Mouse (Mus musculus): ENCODE data around the gene Ddr1. TPM values are rescaled to one million over a fixed set of nuclear protein-coding genes. Genes with fewer than 3 reads are reported as not detected.

Ddr1 gene
- polyA plus RNA-seq, 2 experiments = 1.1 to 1.7 TPM

DNA sequence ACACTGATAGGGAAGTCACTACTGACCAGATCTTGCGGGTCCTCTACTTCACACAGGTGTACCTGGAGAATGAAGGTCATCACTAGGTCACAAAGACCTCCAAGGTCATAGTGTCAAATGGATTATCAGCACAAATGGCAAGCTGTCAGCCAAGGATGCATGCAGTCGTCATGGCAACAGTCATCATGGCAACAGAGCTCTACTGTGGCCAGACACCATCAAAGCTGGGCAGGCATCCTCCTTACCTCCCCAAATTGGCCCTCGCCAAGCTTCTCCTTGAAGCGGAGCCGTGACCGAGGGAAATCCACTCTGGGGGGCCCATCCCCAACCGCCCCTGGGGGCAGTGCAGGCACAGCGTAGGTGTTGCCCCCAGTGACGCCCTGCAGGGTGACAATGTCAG is 19.4 kb downstream of the Ddr1 start:
- Histone ChIP-seq H3K9ac (replicated peaks) (no peak overlapping the region), H3K4me2 (ENCODE audit: low read depth) (no peak overlapping the region), H3K27ac (no peak overlapping the region), H3K27me3 (ENCODE audit: control insufficient read depth, insufficient read depth, low read length) (no peaks in the 10 kb centered on the region), H3K4me3 (ENCODE audit: insufficient read depth in 1 of 2, low read depth in 2 of 2, low read length in 2 of 2) (no peak overlapping the region), H3K36me3 (replicated peaks; ENCODE audit: control insufficient read depth, insufficient read depth, low read depth) (no peaks in the 10 kb centered on the region), H3K4me1 (replicated peaks; ENCODE audit: control insufficient read depth in 2 of 2, insufficient read depth in 2 of 2, low read length in 1 of 2) (no peaks in the 10 kb centered on the region), H3K9me3 (ENCODE audit: control insufficient read depth, low read length) (no peaks in the 10 kb centered on the region)
- ATAC-seq (ENCODE audit: insufficient read depth) = no peak
- TF ChIP-seq CTCF (IDR thresholded peaks at IDR 0.05; ENCODE audit: low read depth) (no peak), EP300 (IDR thresholded peaks at IDR 0.05; ENCODE audit: low read depth) (no peak)
- WGBS (ENCODE audit: insufficient replicate concordance) = 48% methylated on average over 9 of the region's 9 CpGs
- no peak for DNase-seq (ENCODE audit: low read depth in 3 of 3, low spot score in 3 of 3)

- 74% methylated on average over 13 of the region's 13 CpGs for WGBS (ENCODE audit: insufficient replicate concordance)
- ATAC-seq (ENCODE audit: insufficient read depth) = no peak
- H3K9ac ChIP-seq (replicated peaks) = no peak overlapping the region
- H3K4me1 ChIP-seq (replicated peaks; ENCODE audit: control insufficient read depth in 2 of 2, insufficient read depth in 2 of 2, low read length in 1 of 2) = no peaks in the 10 kb centered on the region
- no peaks in the 10 kb centered on the region for H3K9me3 ChIP-seq (ENCODE audit: control insufficient read depth, low read length)
- no peak for DNase-seq (ENCODE audit: low read depth in 3 of 3, low spot score in 3 of 3)
- no peak overlapping the region for H3K27ac ChIP-seq
- TF ChIP-seq CTCF (IDR thresholded peaks at IDR 0.05; ENCODE audit: low read depth) (no peak), EP300 (IDR thresholded peaks at IDR 0.05; ENCODE audit: low read depth) (no peak)
- H3K27me3 ChIP-seq (ENCODE audit: control insufficient read depth, insufficient read depth, low read length) = no peaks in the 10 kb centered on the region
- H3K36me3 ChIP-seq (replicated peaks; ENCODE audit: control insufficient read depth, insufficient read depth, low read depth) = no peaks in the 10 kb centered on the region
- H3K4me3 ChIP-seq (ENCODE audit: insufficient read depth in 1 of 2, low read depth in 2 of 2, low read length in 2 of 2) = no peak overlapping the region
- H3K4me2 ChIP-seq (ENCODE audit: low read depth) = no peak overlapping the region
These were observed 22.4 kb downstream of the Ddr1 start for GRCm38 (mm10) chr17:35681986-35682385.

DNA sequence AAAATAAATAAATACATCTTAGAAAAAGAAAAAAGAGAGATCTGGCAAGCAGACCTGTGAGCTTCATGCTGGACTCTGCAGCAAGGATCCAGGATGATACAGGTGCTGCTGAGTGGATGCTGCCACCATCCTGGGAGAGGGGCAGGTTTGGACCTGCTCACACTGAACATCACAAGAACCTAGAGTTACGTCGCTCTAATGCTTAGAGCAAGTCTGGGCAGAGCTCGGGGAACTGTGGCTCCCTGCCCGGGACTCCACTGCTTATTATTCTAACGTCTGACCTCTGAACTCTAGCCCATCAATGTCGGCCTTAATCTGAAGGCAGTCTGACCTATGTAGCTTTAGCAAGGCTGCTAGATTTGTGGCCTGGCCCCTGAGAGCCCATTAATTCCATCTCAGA is 23.8 kb downstream of the Ddr1 start:
- Histone ChIP-seq H3K9ac (replicated peaks) (no peak overlapping the region), H3K4me3 (ENCODE audit: insufficient read depth in 1 of 2, low read depth in 2 of 2, low read length in 2 of 2) (no peak overlapping the region), H3K4me2 (ENCODE audit: low read depth) (no peak overlapping the region), H3K4me1 (replicated peaks; ENCODE audit: control insufficient read depth in 2 of 2, insufficient read depth in 2 of 2, low read length in 1 of 2) (no peaks in the 10 kb centered on the region), H3K9me3 (ENCODE audit: control insufficient read depth, low read length) (no peaks in the 10 kb centered on the region), H3K36me3 (replicated peaks; ENCODE audit: control insufficient read depth, insufficient read depth, low read depth) (no peaks in the 10 kb centered on the region), H3K27ac (no peak overlapping the region), H3K27me3 (ENCODE audit: control insufficient read depth, insufficient read depth, low read length) (no peaks in the 10 kb centered on the region)
- DNase-seq (ENCODE audit: low read depth in 3 of 3, low spot score in 3 of 3) (no peak), ATAC-seq (ENCODE audit: insufficient read depth) (no peak)
- TF ChIP-seq EP300 (IDR thresholded peaks at IDR 0.05; ENCODE audit: low read depth) = no peak
- 46% methylated on average over 6 of the region's 6 CpGs for WGBS (ENCODE audit: insufficient replicate concordance)

DNA sequence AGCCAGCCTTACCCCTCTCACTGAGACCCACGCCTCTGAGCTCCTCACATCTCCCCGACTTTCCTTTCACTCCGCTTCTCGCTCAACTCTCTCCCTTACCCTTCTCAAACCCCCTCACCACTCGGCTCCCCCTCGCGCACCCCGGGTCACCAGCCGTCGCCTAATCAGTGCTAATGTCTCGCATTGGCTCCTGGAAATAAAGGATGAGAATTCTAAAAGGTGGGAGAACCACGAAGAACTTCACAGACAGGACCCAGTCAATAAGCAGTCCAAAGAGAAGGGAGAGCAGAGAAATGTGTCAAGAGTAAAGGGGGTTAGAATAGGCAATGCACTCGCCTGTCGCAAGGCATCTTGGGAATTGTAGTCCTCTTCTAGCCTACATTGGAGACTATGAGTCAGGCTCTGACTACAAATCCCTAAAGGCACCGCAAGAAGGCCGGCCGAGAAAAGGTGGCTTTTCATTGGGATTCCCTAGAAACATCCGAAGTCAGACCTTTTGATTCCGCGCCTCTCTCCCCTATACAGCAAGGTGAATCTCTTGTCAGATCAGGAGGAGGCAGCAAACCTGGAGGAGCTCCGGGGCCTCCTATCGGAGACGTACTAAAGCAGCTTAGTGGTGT is 30.9 kb downstream of the Ddr1 start, which contains the start of gene Gtf2h4:
Gene Gtf2h4, minus strand, starts transcription at position 324 of the 620 bp plus-strand sequence.
- TF ChIP-seq CTCF (IDR thresholded peaks at IDR 0.05; ENCODE audit: low read depth) = no peak
- no peak for TF ChIP-seq EP300 (IDR thresholded peaks at IDR 0.05; ENCODE audit: low read depth)
- 3% methylated on average over 23 of the region's 23 CpGs for WGBS (ENCODE audit: insufficient replicate concordance)
- ATAC-seq (ENCODE audit: insufficient read depth) = peak; percentile 99
- H3K9ac ChIP-seq (replicated peaks) = peak within 1 kb of the TSS; percentile 77
- no peaks in the 10 kb centered on the region for H3K9me3 ChIP-seq (ENCODE audit: control insufficient read depth, low read length)
- no peaks in the 10 kb centered on the region for H3K27me3 ChIP-seq (ENCODE audit: control insufficient read depth, insufficient read depth, low read length)
- no peak within 1 kb of the TSS for H3K27ac ChIP-seq
- peak; percentile 87 to 93 (median 90) for DNase-seq (ENCODE audit: low read depth in 3 of 3, low spot score in 3 of 3)
- H3K4me3 ChIP-seq (ENCODE audit: insufficient read depth in 1 of 2, low read depth in 2 of 2, low read length in 2 of 2) = peak within 1 kb of the TSS; percentile 64 to 95
- peak within 1 kb of the TSS; percentile 63 for H3K4me2 ChIP-seq (ENCODE audit: low read depth)
- H3K4me1 ChIP-seq (replicated peaks; ENCODE audit: control insufficient read depth in 2 of 2, insufficient read depth in 2 of 2, low read length in 1 of 2) = peaks cover 4 to 9% of the 10 kb centered on the region in 2 experiments; a peak in 2 of 4 replicates
- no peaks in the 10 kb centered on the region for H3K36me3 ChIP-seq (replicated peaks; ENCODE audit: control insufficient read depth, insufficient read depth, low read depth)

DNA sequence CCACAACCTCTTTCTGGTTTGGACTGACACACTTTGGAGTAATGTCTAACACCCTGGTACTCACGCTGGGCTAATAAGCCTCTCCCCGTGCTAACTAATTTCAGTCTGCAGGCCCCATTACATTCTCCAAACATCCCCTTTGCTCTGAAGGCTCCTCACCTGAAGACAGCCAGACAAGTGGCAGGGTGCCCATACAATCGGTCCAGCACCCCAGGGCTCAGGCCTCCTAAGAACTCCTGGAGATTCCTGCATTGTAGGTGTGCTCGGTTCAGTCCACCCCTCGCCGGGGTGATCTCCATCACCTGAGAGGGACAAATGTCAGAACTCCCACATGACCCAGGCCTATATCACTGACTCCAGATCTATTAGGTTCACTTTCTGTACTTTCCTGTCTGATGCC is 31.9 kb downstream of the Ddr1 start:
- Histone ChIP-seq H3K4me2 (ENCODE audit: low read depth) (peak overlapping the region; percentile 63), H3K27me3 (ENCODE audit: control insufficient read depth, insufficient read depth, low read length) (no peaks in the 10 kb centered on the region), H3K27ac (no peak overlapping the region), H3K9ac (replicated peaks) (no peak overlapping the region), H3K36me3 (replicated peaks; ENCODE audit: control insufficient read depth, insufficient read depth, low read depth) (no peaks in the 10 kb centered on the region), H3K4me1 (replicated peaks; ENCODE audit: control insufficient read depth in 2 of 2, insufficient read depth in 2 of 2, low read length in 1 of 2) (peaks cover 4 to 12% of the 10 kb centered on the region in 2 experiments; a peak in 2 of 4 replicates), H3K4me3 (ENCODE audit: insufficient read depth in 1 of 2, low read depth in 2 of 2, low read length in 2 of 2) (no peak overlapping the region), H3K9me3 (ENCODE audit: control insufficient read depth, low read length) (no peaks in the 10 kb centered on the region)
- WGBS (ENCODE audit: insufficient replicate concordance) = 89% methylated on average over 6 of the region's 6 CpGs
- DNase-seq (ENCODE audit: low read depth in 3 of 3, low spot score in 3 of 3) (no peak), ATAC-seq (ENCODE audit: insufficient read depth) (no peak)
- no peak for TF ChIP-seq CTCF (IDR thresholded peaks at IDR 0.05; ENCODE audit: low read depth)

Measured in liver, embryonic 14.5 days (tissue).